Mouse (Mus musculus) heart, adult 2 months (tissue): Measurements from ENCODE around the gene Myof.

ENCODE experiments used
- CTCF ChIP-seq: fragments of 200-600 bp; IDR thresholded peaks from 2 replicates; pipeline ENCODE4 v1.8.1; 2022; ENCODE audit warnings: antibody characterized with exemption, mild to moderate bottlenecking, moderate library complexity
- EP300 ChIP-seq: fragments of 200-500 bp; IDR thresholded peaks from 2 replicates; pipeline ENCODE4 v1.6.1; 2011; ENCODE audit warnings: low read depth, low read length, control low read depth; ENCODE audit not compliant: insufficient read depth
- POLR2A ChIP-seq: fragments of 200-500 bp; IDR thresholded peaks from 2 replicates; pipeline ENCODE4 v1.6.1; 2011; ENCODE audit warnings: mild to moderate bottlenecking, low read depth, low read length, control low read depth; ENCODE audit not compliant: insufficient read depth

GRCm38 (mm10) chr19:37970004-37970403 is 73.4 kb downstream of the Myof start:
- TF ChIP-seq POLR2A, result no peak
- no peak for TF ChIP-seq CTCF
- no peak for TF ChIP-seq EP300
